Mouse (Mus musculus) E14TG2a.4 (cell line): ENCODE data around the gene Trmt1.

Experiments
- CTCF ChIP-seq: conservative IDR thresholded peaks from 2 replicates; pipeline ENCODE4 v1.5.1; 2014; ENCODE audit warnings: low read length
- POU5F1 ChIP-seq: IDR thresholded peaks from 2 replicates; pipeline ENCODE4 v1.6.1; 2014; ENCODE audit warnings: low read length, borderline replicate concordance

- TF ChIP-seq CTCF (no peak), POU5F1 (no peak)
Observed at GRCm38 (mm10) chr8:84681476-84681875, 4.6 kb upstream of the Trmt1 start.
